Mouse (Mus musculus) embryonic facial prominence, embryonic 12.5 days (tissue): ENCODE measurements around the gene Pon1. TPM values are rescaled to one million over a fixed set of nuclear protein-coding genes. Genes with fewer than 3 reads are reported as not detected.

ENCODE experiments used
- ATAC-seq: fragments of 200-750 bp; cut with Nextera tagmentation; 2 replicates; pipeline ENCODE4 v1.8.0; 2017; ENCODE audit not compliant: insufficient number of reproducible peaks, insufficient read depth, low FRiP score, low TSS enrichment
- H3K27ac ChIP-seq: fragments of 300-500 bp; sonication (generic); 2 replicates; pipeline ENCODE4 v1.5.1; 2016; ENCODE audit warnings: mild to moderate bottlenecking
- H3K27me3 ChIP-seq: fragments of 300-500 bp; sonication (generic); 2 replicates; pipeline ENCODE4 v1.6.1; 2016; ENCODE audit warnings: mild to moderate bottlenecking, moderate library complexity
- H3K36me3 ChIP-seq: fragments of 300-500 bp; sonication (generic); 2 replicates; pipeline ENCODE4 v1.6.1; 2016; ENCODE audit warnings: mild to moderate bottlenecking
- H3K4me1 ChIP-seq: fragments of 300-500 bp; sonication (generic); 2 replicates; pipeline ENCODE4 v1.6.1; 2016
- H3K4me2 ChIP-seq: fragments of 300-500 bp; sonication (generic); replicated peaks from 2 replicates; pipeline ENCODE4 v1.6.1; 2016; ENCODE audit warnings: mild to moderate bottlenecking, moderate library complexity
- H3K4me3 ChIP-seq: fragments of 300-500 bp; sonication (generic); 2 replicates; pipeline ENCODE4 v1.5.1; 2016; ENCODE audit warnings: mild to moderate bottlenecking
- H3K9ac ChIP-seq: fragments of 300-500 bp; sonication (generic); 2 replicates; pipeline ENCODE4 v1.6.1; 2016; ENCODE audit warnings: mild to moderate bottlenecking, moderate library complexity
- H3K9me3 ChIP-seq: fragments of 300-500 bp; sonication (generic); 2 replicates; pipeline ENCODE4 v1.6.1; 2016; ENCODE audit warnings: mild to moderate bottlenecking, moderate library complexity
- WGBS: fragments of 180-500 bp; shearing (Covaris S2); methylation state at CpG from one replicate; pipeline ENCODE4 v1.1.7; 2016; 5-methylcytosine and 5-hydroxymethylcytosine counted together
- polyA plus RNA-seq: library from polyadenylated mRNA; unstranded; fragments of >200 nt; fragmentation: Nextera tagmentation; extraction: Ambion mirVana; gene quantifications from 2 replicates; pipeline ENCODE4 v1.2.1, GENCODE M21; 2016

Gene Pon1
- polyA plus RNA-seq, 1 experiment from 2014 or later: 0.27 TPM

DNA sequence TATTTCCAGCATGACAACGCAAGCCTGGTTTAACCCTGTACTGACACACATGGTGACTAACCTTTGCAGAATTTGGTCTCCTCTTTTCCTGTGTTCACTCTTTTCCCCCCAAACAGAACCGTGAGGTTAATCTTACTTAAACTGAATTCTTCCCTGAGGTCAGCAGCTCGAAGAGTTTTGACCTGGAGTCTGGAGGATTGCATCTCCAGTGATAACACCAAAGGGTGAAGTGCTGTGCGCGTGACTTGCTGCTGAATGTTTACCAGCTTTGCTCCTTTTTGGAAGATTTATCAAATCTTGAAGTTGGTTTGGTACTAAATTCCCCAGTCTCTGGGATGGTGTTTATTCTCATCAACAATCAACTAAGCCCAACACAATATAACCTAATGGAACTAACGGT, 39.0 kb downstream of the Pon1 start:
- Histone ChIP-seq H3K27ac (no peak overlapping the region), H3K4me2 (no peak overlapping the region), H3K4me3 (no peak overlapping the region), H3K4me1 (no peaks in the 10 kb centered on the region), H3K36me3 (peaks cover 11% of the 10 kb centered on the region; the same call in 1 of the 2 replicates), H3K9ac (no peak overlapping the region), H3K27me3 (no peaks in the 10 kb centered on the region), H3K9me3 (no peaks in the 10 kb centered on the region)
- 86% methylated on average over 6 of the region's 6 CpGs for WGBS
- no peak for ATAC-seq

DNA sequence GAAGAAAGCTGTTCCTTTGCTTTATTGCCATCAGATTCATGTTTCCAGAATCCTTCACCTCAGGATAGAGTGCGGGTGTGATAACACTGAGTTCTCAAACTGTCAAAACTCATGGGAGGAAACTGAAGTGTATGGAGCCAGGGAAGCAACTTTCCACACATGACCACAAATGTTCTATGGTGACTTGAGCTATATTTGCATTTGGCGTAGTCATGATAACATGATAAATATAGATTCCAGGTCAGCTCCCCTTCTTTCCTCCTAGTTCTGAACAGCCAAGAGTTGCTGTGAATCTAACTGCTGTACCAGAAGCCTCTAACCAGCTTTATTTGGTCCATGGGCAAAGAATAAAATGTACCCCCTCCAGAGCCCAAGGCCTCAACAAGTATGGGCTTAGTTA, 41.6 kb downstream of the Pon1 start:
- 89% methylated on average over 2 of the region's 2 CpGs for WGBS
- H3K4me2 ChIP-seq: no peak overlapping the region
- H3K4me3 ChIP-seq: no peak overlapping the region
- H3K4me1 ChIP-seq: peaks cover 10% of the 10 kb centered on the region; the same call in 1 of the 2 replicates
- H3K36me3 ChIP-seq: no peaks in the 10 kb centered on the region
- no peak overlapping the region for H3K9ac ChIP-seq
- no peak overlapping the region for H3K27ac ChIP-seq
- H3K27me3 ChIP-seq: no peaks in the 10 kb centered on the region
- H3K9me3 ChIP-seq: no peaks in the 10 kb centered on the region
- no peak for ATAC-seq

DNA sequence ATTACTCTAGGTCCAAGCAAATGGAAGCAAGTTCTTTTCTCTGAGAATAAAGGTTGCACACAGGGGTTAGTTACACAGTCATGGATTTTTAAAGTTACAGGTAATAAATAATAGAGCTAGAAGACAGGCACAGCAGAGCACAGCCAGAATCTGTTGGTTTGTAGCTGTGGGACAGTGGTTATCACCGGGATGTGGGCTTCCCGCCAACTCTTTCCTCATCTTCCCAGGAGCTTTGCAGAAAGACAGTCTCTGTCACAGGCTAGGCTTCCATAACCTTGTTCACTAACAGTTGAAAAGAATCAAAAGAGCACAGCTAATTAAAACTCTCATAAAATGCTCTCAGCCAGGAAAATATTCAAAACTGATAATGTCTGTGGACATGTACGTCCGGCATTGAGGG, 42.6 kb downstream of the Pon1 start:
- H3K9me3 ChIP-seq: no peaks in the 10 kb centered on the region
- 89% methylated on average over 4 of the region's 4 CpGs for WGBS
- no peak overlapping the region for H3K27ac ChIP-seq
- no peaks in the 10 kb centered on the region for H3K36me3 ChIP-seq
- peaks cover 10% of the 10 kb centered on the region; the same call in 1 of the 2 replicates for H3K4me1 ChIP-seq
- no peaks in the 10 kb centered on the region for H3K27me3 ChIP-seq
- no peak overlapping the region for H3K9ac ChIP-seq
- no peak overlapping the region for H3K4me2 ChIP-seq
- H3K4me3 ChIP-seq: no peak overlapping the region
- no peak for ATAC-seq

DNA sequence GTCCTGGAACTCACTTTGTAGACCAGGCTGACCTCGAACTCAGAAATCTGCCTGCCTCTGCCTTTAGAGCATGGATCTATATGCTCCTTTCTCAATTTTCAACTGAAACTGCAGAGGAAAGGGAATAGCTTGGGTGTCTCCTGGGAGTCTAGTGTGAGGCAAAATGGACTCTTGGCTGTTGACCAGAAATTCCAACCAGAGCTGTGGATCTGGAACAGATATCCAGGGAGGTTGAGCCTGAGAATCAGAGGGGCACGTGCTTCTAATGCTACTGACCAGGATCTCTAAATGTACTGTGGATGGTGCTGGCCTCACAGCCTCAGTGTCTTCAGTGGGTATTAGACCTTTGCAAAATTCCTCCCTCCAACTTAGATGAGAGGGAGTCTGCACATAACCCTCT, 43.8 kb downstream of the Pon1 start:
- no peak overlapping the region for H3K27ac ChIP-seq
- no peaks in the 10 kb centered on the region for H3K9me3 ChIP-seq
- no peaks in the 10 kb centered on the region for H3K36me3 ChIP-seq
- ATAC-seq: no peak
- H3K4me1 ChIP-seq: peaks cover 10% of the 10 kb centered on the region; the same call in 1 of the 2 replicates
- H3K9ac ChIP-seq: no peak overlapping the region
- WGBS: 77% methylated on average over 2 of the region's 2 CpGs
- H3K27me3 ChIP-seq: no peaks in the 10 kb centered on the region
- H3K4me2 ChIP-seq: no peak overlapping the region
- H3K4me3 ChIP-seq: no peak overlapping the region

DNA sequence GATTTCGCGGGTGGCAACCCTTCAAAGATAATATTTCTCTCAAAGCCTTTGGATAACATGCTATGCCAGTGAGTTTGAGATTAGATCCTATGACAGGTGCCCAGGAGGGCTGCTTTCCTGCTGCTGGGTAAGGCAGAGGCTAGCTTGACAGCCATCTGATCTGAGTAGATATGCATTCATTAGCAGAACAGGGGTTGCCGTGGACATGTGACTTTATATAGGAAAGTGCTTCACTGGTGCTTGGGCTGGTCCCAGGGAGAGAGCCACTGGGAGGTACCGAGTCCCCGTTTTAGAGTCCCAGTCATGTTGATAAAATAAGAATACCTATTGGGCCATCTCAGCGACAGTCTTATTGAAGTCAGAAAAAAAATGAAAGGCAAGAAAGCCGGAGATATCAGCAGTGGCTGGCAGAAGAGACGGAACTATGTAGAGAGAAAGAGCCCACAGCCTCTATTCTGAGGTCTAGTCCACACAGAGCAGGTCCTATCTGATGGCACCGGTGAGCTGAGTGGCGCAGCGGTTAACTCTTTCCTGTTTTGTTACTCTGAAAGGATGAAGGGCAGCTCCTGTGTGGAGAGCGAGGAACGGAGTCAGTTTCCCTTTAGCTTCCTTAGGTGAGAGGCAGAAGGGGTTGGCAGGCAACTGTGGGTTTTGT, 46.1 kb downstream of the Pon1 start:
- Histone ChIP-seq H3K4me2 (no peak overlapping the region), H3K9ac (no peak overlapping the region), H3K27me3 (no peaks in the 10 kb centered on the region), H3K9me3 (no peaks in the 10 kb centered on the region), H3K36me3 (no peaks in the 10 kb centered on the region), H3K4me1 (peaks cover 10% of the 10 kb centered on the region; the same call in 1 of the 2 replicates), H3K4me3 (no peak overlapping the region), H3K27ac (no peak overlapping the region)
- ATAC-seq: no peak
- WGBS: 78% methylated on average over 13 of the region's 13 CpGs

DNA sequence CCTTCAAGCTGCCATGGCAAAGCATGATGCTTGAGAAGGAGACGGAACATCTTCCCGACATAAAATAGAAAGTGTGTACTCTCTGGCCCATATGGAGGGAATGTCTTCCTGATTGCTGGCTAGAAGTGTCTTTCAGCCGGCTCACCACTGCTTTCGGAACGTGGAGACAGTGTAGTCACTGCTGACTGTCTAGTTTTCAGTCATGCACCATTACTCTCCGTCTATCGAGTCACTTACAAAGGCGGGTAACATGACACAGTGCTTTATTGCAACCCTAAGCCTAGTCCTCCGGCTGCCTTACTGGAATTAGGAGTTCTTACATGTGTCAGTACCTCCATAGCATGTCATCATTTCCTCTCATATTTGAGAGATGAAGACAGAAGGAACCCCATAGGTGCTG, 54.1 kb downstream of the Pon1 start:
- H3K27ac ChIP-seq: no peak overlapping the region
- ATAC-seq: no peak
- H3K4me3 ChIP-seq: no peak overlapping the region
- no peaks in the 10 kb centered on the region for H3K4me1 ChIP-seq
- H3K9me3 ChIP-seq: no peaks in the 10 kb centered on the region
- H3K36me3 ChIP-seq: 0 out of 2 replicates have a peak, but pooled peaks cover 2% of the 10 kb centered on the region
- no peak overlapping the region for H3K9ac ChIP-seq
- no peaks in the 10 kb centered on the region for H3K27me3 ChIP-seq
- 84% methylated on average over 9 of the region's 9 CpGs for WGBS
- H3K4me2 ChIP-seq: no peak overlapping the region

DNA sequence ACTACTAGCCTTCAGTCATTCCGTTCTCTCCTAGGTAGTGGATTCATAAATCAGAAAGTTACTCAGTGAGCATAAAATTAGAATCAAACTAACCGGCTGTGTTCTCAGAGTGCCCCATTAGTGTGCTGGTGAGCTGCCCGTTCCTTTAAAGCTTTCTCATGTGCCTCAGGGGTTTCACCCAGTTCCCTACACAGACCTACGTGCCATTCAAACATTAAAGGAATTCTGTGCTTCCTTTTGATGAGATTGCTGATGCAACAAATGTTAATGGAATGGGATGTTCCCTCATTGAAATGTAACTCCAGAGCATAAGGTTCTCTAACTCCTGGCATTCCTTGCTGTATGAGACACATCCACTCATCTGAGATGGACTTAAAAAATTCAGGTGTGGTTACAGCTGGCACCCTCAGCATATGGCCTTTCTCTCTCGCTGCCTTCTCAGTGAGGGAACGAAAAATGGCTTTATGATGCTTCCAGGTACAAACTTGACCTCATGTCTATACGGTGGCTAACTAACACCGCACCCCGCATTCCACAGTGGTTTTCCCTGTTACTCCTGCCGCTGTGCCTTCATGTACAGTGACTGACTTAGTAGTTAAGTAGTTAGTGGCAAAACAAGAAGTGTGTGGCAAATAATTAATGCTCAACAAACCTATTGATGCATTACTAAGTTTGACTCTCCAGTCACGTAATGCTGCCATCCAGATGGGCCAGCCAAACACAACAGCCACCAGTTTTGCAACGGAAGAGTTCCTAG, 54.7 kb downstream of the Pon1 start:
- no peaks in the 10 kb centered on the region for H3K27me3 ChIP-seq
- no peak overlapping the region for H3K9ac ChIP-seq
- H3K36me3 ChIP-seq: 0 out of 2 replicates have a peak, but pooled peaks cover 2% of the 10 kb centered on the region
- no peaks in the 10 kb centered on the region for H3K9me3 ChIP-seq
- H3K4me3 ChIP-seq: no peak overlapping the region
- no peaks in the 10 kb centered on the region for H3K4me1 ChIP-seq
- no peak overlapping the region for H3K27ac ChIP-seq
- H3K4me2 ChIP-seq: no peak overlapping the region
- ATAC-seq: no peak
- 80% methylated on average over 12 of the region's 12 CpGs for WGBS

DNA sequence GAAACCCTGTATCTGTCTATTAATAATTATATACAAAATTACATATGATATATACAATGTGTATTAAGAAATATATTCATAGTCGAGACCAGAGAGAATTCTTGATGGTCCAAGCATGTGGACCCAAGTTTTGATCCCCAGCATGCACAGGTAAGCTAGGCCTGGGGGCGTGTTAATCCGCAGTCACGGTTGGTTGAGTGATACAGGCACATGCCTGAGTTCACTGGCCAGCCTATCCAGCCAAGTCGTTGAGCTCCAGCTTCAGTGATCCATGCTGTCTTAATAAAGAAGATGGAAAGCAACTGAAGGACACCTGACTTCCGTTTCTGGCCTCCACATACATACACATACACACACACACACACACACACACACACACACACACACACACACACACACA, 57.7 kb downstream of the Pon1 start:
- Histone ChIP-seq H3K4me2 (no peak overlapping the region), H3K36me3 (0 out of 2 replicates have a peak, but pooled peaks cover 2% of the 10 kb centered on the region), H3K27me3 (no peaks in the 10 kb centered on the region), H3K27ac (no peak overlapping the region), H3K9me3 (no peaks in the 10 kb centered on the region), H3K4me3 (no peak overlapping the region), H3K4me1 (no peaks in the 10 kb centered on the region), H3K9ac (no peak overlapping the region)
- WGBS: 79% methylated on average over 6 of the region's 6 CpGs
- ATAC-seq: no peak

DNA sequence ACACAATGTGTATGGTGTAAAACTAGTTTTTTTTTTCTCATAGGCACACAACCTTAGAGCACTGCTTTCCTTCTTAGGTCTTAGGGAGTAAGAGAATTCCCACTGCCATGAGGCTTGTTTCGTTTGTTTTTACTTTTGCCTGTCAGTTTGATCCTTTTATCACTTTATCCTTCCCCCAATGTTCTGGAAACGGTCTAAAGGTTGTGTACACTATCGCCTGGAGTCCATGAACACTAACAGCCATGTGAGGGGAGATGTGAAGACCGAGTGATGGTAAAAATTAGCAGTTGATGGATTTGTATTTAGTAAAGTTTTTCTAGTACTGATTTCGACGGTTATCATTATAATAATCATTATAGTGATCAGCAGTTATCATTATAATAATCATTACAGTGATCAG, 58.8 kb downstream of the Pon1 start:
- H3K27ac ChIP-seq: no peak overlapping the region
- H3K9ac ChIP-seq: no peak overlapping the region
- no peak overlapping the region for H3K4me3 ChIP-seq
- 73% methylated on average over 6 of the region's 6 CpGs for WGBS
- no peaks in the 10 kb centered on the region for H3K4me1 ChIP-seq
- ATAC-seq: no peak
- no peaks in the 10 kb centered on the region for H3K9me3 ChIP-seq
- H3K4me2 ChIP-seq: no peak overlapping the region
- 0 out of 2 replicates have a peak, but pooled peaks cover 2% of the 10 kb centered on the region for H3K36me3 ChIP-seq
- H3K27me3 ChIP-seq: no peaks in the 10 kb centered on the region

DNA sequence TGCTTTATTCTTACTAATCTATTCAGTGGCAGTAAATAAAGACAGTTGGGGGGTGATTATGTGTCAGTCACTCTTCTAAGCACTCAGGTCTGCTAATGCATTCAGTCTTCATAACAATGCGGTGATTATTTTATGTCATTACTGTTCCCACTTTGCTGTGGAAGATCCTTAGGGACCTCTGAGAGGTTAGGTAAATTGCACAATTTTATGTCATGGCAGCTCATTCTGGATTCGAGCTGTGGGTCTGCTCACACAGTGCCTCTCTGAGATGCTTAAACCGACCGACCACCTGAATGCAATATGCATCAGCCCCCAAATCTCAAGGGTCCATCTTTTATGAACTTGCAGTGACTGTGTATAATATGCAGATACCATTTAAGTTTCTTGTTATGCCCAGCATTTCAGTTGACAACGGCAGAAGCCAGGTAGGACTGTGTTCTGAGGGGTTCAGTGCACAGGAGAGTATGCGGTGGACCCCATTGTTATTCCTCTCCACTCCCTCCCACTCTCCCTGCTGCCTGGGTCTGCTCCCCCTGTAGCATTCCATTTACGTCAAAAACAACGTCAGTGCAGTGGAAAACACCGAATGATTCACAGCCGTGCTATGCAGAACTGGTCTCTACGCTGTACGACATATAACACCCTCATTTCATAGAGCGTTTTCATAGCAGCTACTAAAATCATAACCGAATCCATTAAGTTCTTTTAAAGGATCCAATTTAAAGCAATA, 64.2 kb downstream of the Pon1 start:
- Histone ChIP-seq H3K27me3 (no peaks in the 10 kb centered on the region), H3K4me3 (no peak overlapping the region), H3K36me3 (no peaks in the 10 kb centered on the region), H3K27ac (no peak overlapping the region), H3K9me3 (no peaks in the 10 kb centered on the region), H3K4me2 (no peak overlapping the region), H3K9ac (no peak overlapping the region), H3K4me1 (no peaks in the 10 kb centered on the region)
- 81% methylated on average over 14 of the region's 14 CpGs for WGBS
- no peak for ATAC-seq

DNA sequence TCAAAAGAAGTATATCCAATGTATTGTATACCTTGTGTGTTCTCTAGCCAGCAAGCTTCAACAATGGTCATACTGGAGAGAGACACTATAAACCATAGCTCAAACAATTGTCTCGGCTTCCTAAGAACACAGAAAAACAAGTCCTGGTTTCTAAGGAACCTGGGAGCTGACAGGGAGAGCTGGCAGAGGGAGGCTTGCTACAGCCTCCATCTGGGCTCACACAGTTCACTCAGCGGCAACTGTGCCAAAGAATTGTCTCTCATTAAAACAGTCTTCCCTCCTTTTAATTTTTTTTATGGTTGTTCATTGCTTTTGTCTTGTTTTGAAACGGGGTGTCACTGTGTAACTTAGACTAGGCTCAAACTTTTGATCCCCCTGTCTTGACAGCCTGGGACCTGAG, 73.5 kb downstream of the Pon1 start:
- no peak overlapping the region for H3K4me2 ChIP-seq
- no peak for ATAC-seq

More for the DNA sequence above, 73.5 kb downstream of the Pon1 start:
- Histone ChIP-seq H3K27me3 (no peaks in the 10 kb centered on the region), H3K36me3 (peaks cover 13% of the 10 kb centered on the region), H3K27ac (no peak overlapping the region), H3K4me3 (no peak overlapping the region), H3K9ac (no peak overlapping the region), H3K4me1 (no peaks in the 10 kb centered on the region), H3K9me3 (no peaks in the 10 kb centered on the region)
- 71% methylated on average over 3 of the region's 3 CpGs for WGBS
